Mouse (Mus musculus) stomach, embryonic 16.5 days (tissue): ENCODE results near the gene Ap4b1. TPM values are rescaled to one million over a fixed set of nuclear protein-coding genes. Genes with fewer than 3 reads are reported as not detected.
A peak's percentile ranks its signal among the peaks of the same experiment; 100 is the strongest.
"Not testable (repeated sequence)": the region's sequence is repeated elsewhere in the genome, so short reads cannot be mapped to it uniquely, and the experiment has no call there.

Experiments used
- ATAC-seq: fragments of 200-750 bp; cut with Nextera tagmentation; 2 replicates; pipeline ENCODE4 v1.8.0; 2017; ENCODE audit warnings: moderate number of reproducible peaks, moderate TSS enrichment; ENCODE audit not compliant: insufficient read depth, low FRiP score
- H3K27ac ChIP-seq: fragments of 300-500 bp; sonication (generic); 2 replicates; pipeline ENCODE4 v1.5.1; 2014; ENCODE audit warnings: low read length
- H3K27me3 ChIP-seq: fragments of 300-500 bp; sonication (generic); 2 replicates; pipeline ENCODE4 v1.6.1; 2014; ENCODE audit warnings: low read length, control low read depth, mixed read lengths; ENCODE audit not compliant: control insufficient read depth, insufficient read depth
- H3K36me3 ChIP-seq: fragments of 300-500 bp; sonication (generic); 2 replicates; pipeline ENCODE4 v1.6.1; 2014; ENCODE audit warnings: low read length; ENCODE audit not compliant: control insufficient read depth, insufficient read depth
- H3K4me1 ChIP-seq: fragments of 300-500 bp; sonication (generic); 2 replicates; pipeline ENCODE4 v1.6.1; 2014; ENCODE audit warnings: low read length, control low read depth, mixed read lengths; ENCODE audit not compliant: control insufficient read depth, insufficient read depth
- H3K4me2 ChIP-seq: fragments of 300-500 bp; sonication (generic); 2 replicates; pipeline ENCODE4 v1.6.1; 2014; ENCODE audit warnings: low read depth, low read length, mixed read lengths
- H3K4me3 ChIP-seq: fragments of 300-500 bp; sonication (generic); replicated peaks from 2 replicates; pipeline ENCODE4 v1.5.1; 2014; ENCODE audit warnings: mild to moderate bottlenecking, low read length
- H3K9ac ChIP-seq: fragments of 300-500 bp; sonication (generic); 2 replicates; pipeline ENCODE4 v1.6.1; 2014; ENCODE audit warnings: low read length
- H3K9me3 ChIP-seq: fragments of 300-500 bp; sonication (generic); replicated peaks from 2 replicates; pipeline ENCODE4 v1.6.1; 2016; ENCODE audit warnings: low read length, control low read depth; ENCODE audit not compliant: control insufficient read depth
- WGBS: fragments of 180-500 bp; shearing (Covaris S2); extraction: QIAGEN DNeasy Blood & Tissue Kit; methylation state at CpG from one replicate; pipeline ENCODE4 v1.1.7; 2014; 5-methylcytosine and 5-hydroxymethylcytosine counted together
- polyA plus RNA-seq: library from polyadenylated mRNA; unstranded; fragments of >200 nt; fragmentation: Nextera tagmentation; extraction: Ambion mirVana; gene quantifications from 2 replicates; pipeline ENCODE4 v1.2.1, GENCODE M21; 2015

Gene Ap4b1
- polyA plus RNA-seq, 1 experiment from 2014 or later: 20.1 TPM

- H3K9ac ChIP-seq, H3K36me3 ChIP-seq, H3K9me3 ChIP-seq, H3K27ac ChIP-seq, H3K4me3 ChIP-seq, ATAC-seq, H3K27me3 ChIP-seq: not testable (repeated sequence)
- Histone ChIP-seq H3K4me2 (peak overlapping the region; percentile 65; the same call in 1 of the 2 replicates), H3K4me1 (peaks cover 13% of the 10 kb centered on the region)
- WGBS: 86% methylated on average over 5 of the region's 5 CpGs
These were observed 17.3 kb upstream of the Ap4b1 start for GRCm38 (mm10) chr3:103792111-103792406.

- no peaks in the 10 kb centered on the region for H3K36me3 ChIP-seq
- no peaks in the 10 kb centered on the region for H3K9me3 ChIP-seq
- H3K9ac ChIP-seq: no peak overlapping the region
- no peak overlapping the region for H3K27ac ChIP-seq
- no peak overlapping the region for H3K4me3 ChIP-seq
- WGBS: 78% methylated on average over 1 of the region's 1 CpGs
- peaks cover 9% of the 10 kb centered on the region for H3K4me1 ChIP-seq
- H3K4me2 ChIP-seq: no peak overlapping the region
- ATAC-seq: no peak
- H3K27me3 ChIP-seq: no peaks in the 10 kb centered on the region
These were observed 16.8 kb upstream of the Ap4b1 start for GRCm38 (mm10) chr3:103792566-103792965.

- Histone ChIP-seq H3K27ac (no peak overlapping the region), H3K36me3 (no peaks in the 10 kb centered on the region), H3K4me2 (no peak overlapping the region), H3K9me3 (no peaks in the 10 kb centered on the region), H3K4me3 (no peak overlapping the region), H3K4me1 (peaks cover 1% of the 10 kb centered on the region; the same call in 1 of the 2 replicates), H3K9ac (no peak overlapping the region), H3K27me3 (no peaks in the 10 kb centered on the region)
- WGBS: 57% methylated on average over 2 of the region's 2 CpGs
- no peak for ATAC-seq
These were observed 12.9 kb upstream of the Ap4b1 start for GRCm38 (mm10) chr3:103796389-103796788.

GRCm38 (mm10) chr3:103799507-103799906 is 9.8 kb upstream of the Ap4b1 start:
- peaks cover 11% of the 10 kb centered on the region for H3K4me1 ChIP-seq
- 64% methylated on average over 2 of the region's 2 CpGs for WGBS
- H3K9ac ChIP-seq: no peak overlapping the region
- no peak overlapping the region for H3K4me3 ChIP-seq
- no peak overlapping the region for H3K4me2 ChIP-seq
- H3K36me3 ChIP-seq: peaks cover 4% of the 10 kb centered on the region; the same call in 1 of the 2 replicates
- ATAC-seq: no peak
- H3K27me3 ChIP-seq: no peaks in the 10 kb centered on the region
- no peak overlapping the region for H3K27ac ChIP-seq
- H3K9me3 ChIP-seq: no peaks in the 10 kb centered on the region

- 0 out of 2 replicates have a peak overlapping the region, but pooled peaks have one; percentile 10 for H3K4me2 ChIP-seq
- ATAC-seq: peak; percentile 96
These were observed 7.4 kb upstream of the Ap4b1 start for GRCm38 (mm10) chr3:103801631-103802531.

GRCm38 (mm10) chr3:103802861-103803260 is 6.5 kb upstream of the Ap4b1 start:
- H3K4me2 ChIP-seq: no peak overlapping the region
- H3K9me3 ChIP-seq: no peaks in the 10 kb centered on the region
- no peak overlapping the region for H3K4me3 ChIP-seq
- peak overlapping the region; percentile 53; the same call in 1 of the 2 replicates for H3K27ac ChIP-seq
- no peak for ATAC-seq
- WGBS: 81% methylated on average over 8 of the region's 8 CpGs
- H3K4me1 ChIP-seq: peaks cover 12% of the 10 kb centered on the region
- no peaks in the 10 kb centered on the region for H3K27me3 ChIP-seq
- H3K36me3 ChIP-seq: peaks cover 4% of the 10 kb centered on the region; the same call in 1 of the 2 replicates
- no peak overlapping the region for H3K9ac ChIP-seq

More at GRCm38 (mm10) chr3:103801631-103802531, 7.4 kb upstream of the Ap4b1 start:
- no peak overlapping the region for H3K4me3 ChIP-seq
- H3K9me3 ChIP-seq: no peaks in the 10 kb centered on the region
- 49% methylated on average over 10 of the region's 10 CpGs for WGBS
- peaks cover 11% of the 10 kb centered on the region for H3K4me1 ChIP-seq
- H3K36me3 ChIP-seq: peaks cover 4% of the 10 kb centered on the region; the same call in 1 of the 2 replicates
- no peak overlapping the region; the same call in 1 of the 2 replicates for H3K9ac ChIP-seq
- peak overlapping the region; percentile 84 for H3K27ac ChIP-seq
- H3K27me3 ChIP-seq: no peaks in the 10 kb centered on the region

- Histone ChIP-seq H3K9me3 (no peaks in the 10 kb centered on the region), H3K4me3 (no peak overlapping the region), H3K27ac (no peak overlapping the region), H3K9ac (no peak overlapping the region), H3K36me3 (peaks cover 4% of the 10 kb centered on the region; the same call in 1 of the 2 replicates), H3K27me3 (no peaks in the 10 kb centered on the region), H3K4me1 (peaks cover 19% of the 10 kb centered on the region), H3K4me2 (no peak overlapping the region)
- ATAC-seq: no peak
- 86% methylated on average over 1 of the region's 1 CpGs for WGBS
These were observed 3.6 kb upstream of the Ap4b1 start for GRCm38 (mm10) chr3:103805671-103806070.

- Histone ChIP-seq H3K9me3 (no peaks in the 10 kb centered on the region), H3K4me1 (peaks cover 8% of the 10 kb centered on the region), H3K4me2 (peak overlapping the region; percentile 82), H3K4me3 (peak overlapping the region; percentile 65), H3K36me3 (no peaks in the 10 kb centered on the region), H3K27ac (peak overlapping the region; percentile 95), H3K9ac (peak overlapping the region; percentile 95), H3K27me3 (no peaks in the 10 kb centered on the region)
- 3% methylated on average over 14 of the region's 14 CpGs for WGBS
- peak; percentile 25; the same call in 1 of the 2 replicates for ATAC-seq
These were observed 455 bp downstream of the Ap4b1 start for GRCm38 (mm10) chr3:103809799-103810150.

GRCm38 (mm10) chr3:103810967-103811366 is 1.6 kb downstream of the Ap4b1 start:
- 88% methylated on average over 6 of the region's 6 CpGs for WGBS
- H3K36me3 ChIP-seq: no peaks in the 10 kb centered on the region; the same call in 1 of the 2 replicates
- no peak overlapping the region for H3K27ac ChIP-seq

More at GRCm38 (mm10) chr3:103810967-103811366, 1.6 kb downstream of the Ap4b1 start:
- Histone ChIP-seq H3K4me1 (peaks cover 8% of the 10 kb centered on the region), H3K9me3 (no peaks in the 10 kb centered on the region), H3K4me2 (no peak overlapping the region), H3K9ac (no peak overlapping the region), H3K27me3 (no peaks in the 10 kb centered on the region), H3K4me3 (no peak overlapping the region)
- ATAC-seq: no peak
